Mouse (Mus musculus) lung, adult 2 months (tissue): ENCODE measurements around the gene 1500009C09Rik.

Experiments
- CTCF ChIP-seq: fragments of 200-500 bp; IDR thresholded peaks from 2 replicates; pipeline ENCODE4 v1.5.1; 2011; ENCODE audit warnings: mild to moderate bottlenecking, low read length, control low read depth; ENCODE audit not compliant: insufficient read depth
- POLR2A ChIP-seq: fragments of 200-500 bp; IDR thresholded peaks from 2 replicates; pipeline ENCODE4 v1.6.1; 2011; ENCODE audit warnings: low read depth, mild to moderate bottlenecking, control low read depth, low read length, borderline replicate concordance; ENCODE audit errors: extremely low read depth

DNA sequence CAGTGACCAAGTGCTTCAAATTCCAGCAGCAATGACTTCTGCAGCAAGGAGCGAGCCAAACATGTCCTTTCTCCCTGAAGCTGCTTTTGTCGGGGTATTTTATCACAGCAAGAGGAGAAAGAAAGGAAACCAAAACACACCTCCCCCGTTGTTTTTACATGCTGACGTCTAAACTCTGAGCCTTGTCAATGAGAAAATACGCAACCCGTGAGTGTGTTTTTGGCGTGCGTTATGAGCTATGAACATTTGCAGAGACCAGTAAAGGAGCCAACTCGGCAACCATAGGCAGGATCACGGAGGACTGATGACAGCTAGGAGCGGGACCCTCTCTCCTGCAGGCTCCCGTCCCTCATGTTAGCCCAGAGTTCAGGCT lies 8.5 kb upstream of the 1500009C09Rik start:
- no peak for TF ChIP-seq CTCF
- TF ChIP-seq POLR2A: no peak
